Mouse (Mus musculus): ENCODE results near the gene Olfr860.
"Not testable (repeated sequence)": the region's sequence is repeated elsewhere in the genome, so short reads cannot be mapped to it uniquely, and the experiment has no call there.

The Olfr860 gene

GRCm38 (mm10) chr9:19849647-19850046 is at the start of gene Olfr860:
TSS of gene Olfr860 (minus strand) at chr9:19849747.
- no peak for DNase-seq (ENCODE audit: low read depth, low spot score)

DNA sequence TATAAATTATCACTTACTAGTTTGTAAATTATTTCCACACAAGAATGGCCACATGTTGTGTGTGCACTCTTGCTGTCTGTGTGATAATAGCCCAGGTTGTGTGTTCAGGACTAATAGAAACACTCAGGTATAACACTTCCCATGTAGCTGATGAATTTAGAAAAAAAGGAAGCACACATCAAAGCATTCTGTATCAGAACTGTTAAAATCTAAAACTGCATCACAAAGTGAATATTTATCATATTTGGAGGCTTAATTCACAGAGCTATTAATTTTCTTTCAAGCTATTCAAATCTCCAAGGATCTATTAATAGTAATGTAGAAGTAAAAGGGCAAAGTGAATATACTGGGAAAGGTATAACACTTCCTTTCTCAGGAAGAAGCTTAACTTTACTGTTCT is 38.4 kb upstream of the Olfr860 start, which contains the start of gene Olfr862:
TSS of gene Olfr862 (minus strand) at position 101 of the 400 bp plus-strand sequence.
- DNase-seq (ENCODE audit: low read depth, low spot score): no peak

- DNase-seq (ENCODE audit: low read depth, low spot score): not testable (repeated sequence)
Measured at GRCm38 (mm10) chr9:19804606-19805005, 44.9 kb downstream of the Olfr860 start, which contains the start of gene Olfr859. TSS of gene Olfr859 (plus strand) at chr9:19804906.

DNA sequence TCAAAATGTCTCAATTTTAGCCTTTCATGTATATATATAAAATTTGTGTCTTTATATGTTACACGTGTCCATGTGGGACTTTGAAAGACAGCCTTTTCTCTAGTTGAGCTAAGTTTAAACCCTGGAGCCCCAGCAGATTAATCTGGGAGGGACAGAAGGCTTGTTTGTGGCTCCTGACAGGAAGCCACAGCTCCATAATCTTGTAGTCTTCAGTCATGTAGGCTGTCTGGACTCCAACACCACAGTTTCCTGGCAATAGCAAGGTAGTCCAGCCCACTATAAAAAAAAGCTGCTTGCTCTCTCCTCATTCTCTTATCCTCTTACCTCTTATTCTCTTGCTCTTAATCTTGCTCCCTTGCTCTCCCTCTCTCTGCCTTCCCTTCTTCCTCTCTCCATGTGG is 46.5 kb downstream of the Olfr860 start:
- DNase-seq (ENCODE audit: low read depth, low spot score): no peak

Measured in WW6 (cell line).